Mouse (Mus musculus) mesoderm, embryonic 11.5 days (tissue): ENCODE results near the gene Hist1h2bn.

Experiments
- DNase-seq: peaks from one replicate; pipeline ENCODE4 v3.0.0-alpha.2; 2012; ENCODE audit warnings: low read depth, low spot score

Hist1h2bn gene

GRCm38 (mm10) chr13:21727948-21728572, 25.9 kb upstream of the Hist1h2bn start:
- DNase-seq: no peak

DNA sequence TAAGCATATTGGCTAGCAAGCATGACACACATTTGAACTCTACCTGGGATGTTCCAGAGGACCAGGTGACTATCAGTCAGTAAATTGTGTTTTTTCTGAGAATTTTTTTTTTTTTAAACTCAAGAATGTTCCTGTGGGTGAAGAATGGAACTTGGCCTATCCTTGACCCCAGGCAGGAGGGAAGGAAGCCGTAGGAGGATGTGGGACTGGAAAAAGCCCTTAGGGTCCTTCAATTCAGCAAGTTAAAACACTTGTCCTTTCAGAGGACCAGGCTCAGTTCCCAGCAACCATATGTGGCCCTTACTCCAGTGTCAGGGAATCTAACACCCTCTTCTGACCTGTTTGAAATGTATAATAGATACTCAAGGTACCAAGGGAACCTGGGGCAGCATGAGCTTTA, 24.4 kb upstream of the Hist1h2bn start:
- DNase-seq: no peak

DNA sequence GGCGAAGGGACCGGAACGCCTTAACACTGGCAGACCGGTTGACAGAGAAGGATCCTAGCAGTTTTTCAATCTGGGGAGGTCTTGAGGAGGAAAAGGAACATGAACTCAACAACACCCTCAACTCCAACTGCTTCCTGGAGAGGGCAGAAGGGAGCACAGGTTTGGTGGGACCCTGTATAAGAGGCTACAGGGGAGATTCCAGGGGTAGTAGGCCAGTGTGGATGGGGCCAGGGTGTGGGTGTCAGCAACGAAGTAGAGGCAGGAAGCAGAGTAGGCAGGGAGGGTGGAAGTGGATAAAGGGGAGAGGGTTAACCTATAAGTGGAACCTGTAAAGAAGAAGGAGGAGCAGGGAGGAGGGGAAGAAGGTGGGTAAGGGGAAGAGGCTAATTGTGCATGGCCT, 20.5 kb upstream of the Hist1h2bn start:
- DNase-seq: peak; percentile 54

DNA sequence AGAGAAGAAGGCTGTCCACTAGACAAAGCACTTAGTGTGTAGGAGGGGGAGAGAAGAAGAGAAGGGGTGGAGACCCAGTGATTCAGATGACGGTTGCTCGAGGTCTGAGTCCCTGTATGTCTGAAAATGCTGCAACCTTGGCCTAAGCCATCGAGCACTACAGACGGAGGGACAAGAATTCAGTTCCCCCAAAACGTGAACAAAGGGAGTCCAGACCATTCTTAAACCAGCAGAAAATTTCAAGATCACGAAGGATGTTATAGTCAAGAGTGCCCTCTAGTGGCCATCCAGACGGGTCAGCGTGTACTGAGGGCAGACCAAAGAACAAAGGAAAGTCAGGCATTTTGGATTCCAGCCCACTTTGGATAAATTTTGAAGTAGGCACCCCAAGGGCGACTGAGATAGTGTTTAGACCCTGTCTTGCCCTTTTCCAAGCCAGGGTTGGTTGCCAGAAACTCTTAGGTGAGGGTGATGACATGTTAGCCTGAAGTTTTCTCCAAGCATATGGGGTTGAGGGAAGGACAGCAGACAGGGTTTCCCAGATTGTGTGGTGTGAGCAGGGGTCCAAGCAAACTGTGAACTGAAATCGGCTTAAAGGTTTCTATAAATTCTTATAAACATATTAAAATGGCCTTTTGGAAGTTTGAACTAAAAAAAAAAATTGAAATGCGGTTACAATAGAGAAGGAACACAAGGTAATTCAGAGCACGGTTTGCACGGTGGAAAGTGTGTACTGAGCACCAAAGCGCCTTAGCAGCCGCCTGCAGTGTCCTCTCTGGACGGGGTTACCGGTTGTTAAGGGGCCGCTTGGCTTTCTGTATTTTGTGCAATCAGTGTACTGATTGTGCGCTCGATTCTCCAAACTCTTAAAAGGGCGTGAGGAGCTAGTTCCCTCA, 19.7 kb upstream of the Hist1h2bn start:
- DNase-seq: peak; percentile 95

DNA sequence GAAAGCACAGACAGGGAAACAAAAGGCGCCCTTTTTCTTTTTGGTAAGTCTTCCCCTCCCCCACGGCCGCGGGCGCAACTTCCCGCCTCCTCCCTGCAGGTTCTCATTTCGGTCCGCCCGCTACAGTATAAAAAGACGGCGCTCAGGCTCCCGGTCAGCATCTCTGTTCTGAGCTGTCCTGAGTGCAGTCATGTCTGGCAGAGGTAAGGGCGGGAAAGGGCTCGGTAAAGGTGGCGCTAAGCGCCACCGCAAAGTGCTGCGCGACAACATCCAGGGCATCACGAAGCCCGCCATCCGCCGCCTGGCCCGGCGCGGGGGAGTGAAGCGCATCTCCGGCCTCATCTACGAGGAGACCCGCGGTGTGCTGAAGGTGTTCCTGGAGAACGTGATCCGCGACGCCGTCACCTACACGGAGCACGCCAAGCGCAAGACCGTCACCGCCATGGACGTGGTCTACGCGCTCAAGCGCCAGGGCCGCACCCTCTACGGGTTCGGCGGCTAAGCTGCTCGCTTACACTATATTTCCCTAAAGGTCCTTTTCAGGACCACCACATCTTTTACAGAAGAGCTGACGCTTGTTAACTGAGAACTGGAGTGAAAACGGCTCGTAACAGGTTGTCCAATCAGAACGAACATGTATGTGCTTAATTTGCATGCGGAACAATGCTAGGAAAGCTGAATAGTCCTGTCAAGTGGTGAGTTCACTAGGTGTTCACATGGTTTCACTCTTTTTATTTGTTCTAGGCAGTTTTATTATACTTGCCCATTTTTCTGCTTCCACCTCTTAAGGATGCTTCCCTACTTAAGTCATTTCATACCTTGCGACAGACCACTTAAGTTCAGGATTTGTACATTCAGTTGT, 18.8 kb upstream of the Hist1h2bn start, which contains the start of gene Hist1h4j:
Gene Hist1h4j (plus strand): TSS at position 159 of the 862 bp plus-strand sequence.
- DNase-seq: peak; percentile 94

GRCm38 (mm10) chr13:21745006-21745405, 8.9 kb upstream of the Hist1h2bn start:
- DNase-seq: no peak

GRCm38 (mm10) chr13:21749387-21750158, 4.3 kb upstream of the Hist1h2bn start:
- DNase-seq: peak; percentile 47

- DNase-seq: peak; percentile 94
These were observed 3.5 kb upstream of the Hist1h2bn start, which contains the start of gene Hist1h4k for GRCm38 (mm10) chr13:21750159-21751017. Gene Hist1h4k, minus strand, starts transcription at chr13:21750505.

DNA sequence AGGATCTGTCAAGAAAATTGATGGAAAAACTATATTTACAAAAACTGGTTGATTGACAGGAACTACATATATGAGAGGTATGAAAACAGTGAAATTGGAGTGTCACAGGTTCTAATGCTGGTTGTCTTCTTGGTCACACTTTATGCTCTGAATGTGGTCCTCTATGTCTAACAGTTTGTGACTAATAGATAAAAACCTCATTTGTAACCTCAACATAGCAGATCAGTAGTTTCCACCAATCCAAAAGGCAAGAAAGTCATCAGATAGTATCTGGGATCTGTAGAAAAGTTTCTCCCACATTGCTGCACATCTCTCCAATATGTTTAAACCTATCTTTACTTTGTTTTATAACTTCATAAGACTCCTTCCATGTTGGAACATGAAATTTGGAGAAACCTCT, 2.5 kb upstream of the Hist1h2bn start:
- no peak for DNase-seq

DNA sequence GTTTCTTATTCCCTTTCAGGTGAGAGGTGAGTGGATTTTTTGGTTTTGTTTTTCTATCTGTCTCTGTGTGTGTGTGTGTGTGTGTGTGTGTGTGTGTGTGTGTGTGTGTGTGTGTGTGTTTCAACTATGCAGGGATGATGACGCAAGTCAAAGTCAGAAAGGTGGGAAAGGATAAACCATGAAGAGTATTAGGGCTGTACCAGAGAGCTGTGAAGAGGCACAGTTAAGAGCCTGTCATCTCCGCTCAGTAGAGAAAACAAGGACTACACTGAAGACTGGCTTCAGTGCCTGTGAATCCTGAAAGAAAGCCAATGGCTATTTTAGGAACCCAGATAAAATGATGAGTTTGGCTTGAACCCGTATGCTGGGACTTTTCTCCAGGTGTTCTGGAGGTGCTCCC, 2.1 kb upstream of the Hist1h2bn start:
- DNase-seq: no peak

DNA sequence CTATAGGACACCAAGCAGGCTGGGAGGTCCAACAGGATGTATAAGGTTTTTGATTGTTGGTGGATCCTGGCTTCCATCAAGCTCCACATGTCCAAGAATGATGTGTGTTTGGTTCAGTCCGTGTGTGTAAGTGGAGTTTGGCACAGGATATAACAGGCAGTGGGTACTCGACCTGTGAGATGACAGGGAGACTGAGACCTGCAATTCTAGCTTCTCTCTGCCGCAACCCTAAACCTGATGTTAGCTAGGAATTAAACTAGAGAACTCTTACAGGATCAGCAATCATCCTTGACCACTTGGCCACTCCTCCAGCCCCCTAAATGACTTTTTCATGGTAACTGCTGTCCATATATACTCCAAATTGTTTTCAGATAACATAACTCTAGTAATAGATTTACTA, 1.6 kb upstream of the Hist1h2bn start:
- no peak for DNase-seq

DNA sequence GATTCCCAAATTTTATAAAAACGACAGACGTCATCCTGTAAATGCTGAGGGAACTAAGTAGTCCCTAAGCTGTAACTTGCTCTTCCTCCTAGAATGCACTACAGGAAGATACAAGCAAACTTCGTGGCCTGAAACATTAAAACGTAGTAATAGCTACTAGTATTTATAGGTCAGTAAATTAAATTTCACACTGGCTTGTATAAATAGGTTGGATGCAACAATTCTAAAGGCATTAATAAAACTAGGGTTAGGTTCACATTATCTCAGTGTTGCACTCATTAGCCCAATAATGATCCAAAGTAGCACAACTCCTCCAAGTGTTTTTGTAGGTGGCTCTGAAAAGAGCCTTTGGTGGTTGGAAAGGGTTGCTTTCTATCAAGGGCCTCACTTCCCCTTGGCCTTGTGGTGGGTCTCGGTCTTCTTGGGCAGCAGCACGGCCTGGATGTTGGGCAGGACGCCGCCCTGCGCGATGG, 836 bp upstream of the Hist1h2bn start:
- peak; percentile 8 for DNase-seq

DNA sequence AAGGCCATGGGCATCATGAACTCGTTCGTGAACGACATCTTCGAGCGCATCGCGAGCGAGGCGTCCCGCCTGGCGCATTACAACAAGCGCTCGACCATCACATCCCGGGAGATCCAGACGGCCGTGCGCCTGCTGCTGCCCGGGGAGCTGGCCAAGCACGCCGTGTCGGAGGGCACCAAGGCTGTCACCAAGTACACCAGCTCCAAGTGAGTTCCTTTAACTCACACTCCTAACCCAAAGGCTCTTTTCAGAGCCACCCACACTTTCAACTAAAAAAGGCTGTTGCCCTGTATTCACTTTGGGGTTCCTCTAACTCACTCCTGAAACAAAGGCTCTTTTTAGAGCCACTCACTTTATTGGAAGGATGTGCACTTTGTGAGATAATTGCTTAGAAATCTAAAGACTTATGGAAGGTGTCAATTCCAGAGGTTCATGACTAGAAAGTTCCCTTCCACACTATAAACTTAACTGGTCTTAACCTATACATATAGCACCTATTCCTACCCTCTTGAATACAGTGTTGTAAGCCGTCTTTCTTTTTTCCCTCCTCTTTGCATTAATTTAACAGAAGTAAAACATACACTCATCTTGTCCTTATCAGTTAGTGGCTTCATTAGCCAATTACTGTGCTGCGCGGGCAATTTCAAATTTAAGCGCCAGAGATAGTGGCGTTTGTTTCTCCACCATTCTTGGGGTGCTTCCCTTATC, 525 bp downstream of the Hist1h2bn start:
- DNase-seq: peak; percentile 29

DNA sequence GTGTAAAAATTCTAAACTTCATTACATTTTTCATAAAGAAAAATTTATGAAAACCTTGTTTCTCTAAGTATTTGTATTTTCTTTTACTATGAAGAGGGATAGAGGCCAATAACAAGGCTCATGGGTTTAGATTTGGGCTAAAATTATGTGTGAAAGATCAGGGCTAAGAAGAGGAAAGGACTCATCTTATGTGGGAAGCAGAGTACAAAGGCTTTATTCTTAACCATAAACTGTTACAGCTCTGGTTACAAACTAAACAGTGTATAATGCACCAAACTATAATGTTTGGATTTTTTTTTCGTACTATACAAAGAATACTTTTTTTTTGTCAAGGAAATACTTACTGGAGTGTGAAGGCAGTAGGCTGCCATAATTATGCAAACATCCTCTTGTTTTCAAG, 1.8 kb downstream of the Hist1h2bn start:
- DNase-seq: no peak

GRCm38 (mm10) chr13:21778814-21779766, 25.2 kb downstream of the Hist1h2bn start:
- peak; percentile 90 for DNase-seq

DNA sequence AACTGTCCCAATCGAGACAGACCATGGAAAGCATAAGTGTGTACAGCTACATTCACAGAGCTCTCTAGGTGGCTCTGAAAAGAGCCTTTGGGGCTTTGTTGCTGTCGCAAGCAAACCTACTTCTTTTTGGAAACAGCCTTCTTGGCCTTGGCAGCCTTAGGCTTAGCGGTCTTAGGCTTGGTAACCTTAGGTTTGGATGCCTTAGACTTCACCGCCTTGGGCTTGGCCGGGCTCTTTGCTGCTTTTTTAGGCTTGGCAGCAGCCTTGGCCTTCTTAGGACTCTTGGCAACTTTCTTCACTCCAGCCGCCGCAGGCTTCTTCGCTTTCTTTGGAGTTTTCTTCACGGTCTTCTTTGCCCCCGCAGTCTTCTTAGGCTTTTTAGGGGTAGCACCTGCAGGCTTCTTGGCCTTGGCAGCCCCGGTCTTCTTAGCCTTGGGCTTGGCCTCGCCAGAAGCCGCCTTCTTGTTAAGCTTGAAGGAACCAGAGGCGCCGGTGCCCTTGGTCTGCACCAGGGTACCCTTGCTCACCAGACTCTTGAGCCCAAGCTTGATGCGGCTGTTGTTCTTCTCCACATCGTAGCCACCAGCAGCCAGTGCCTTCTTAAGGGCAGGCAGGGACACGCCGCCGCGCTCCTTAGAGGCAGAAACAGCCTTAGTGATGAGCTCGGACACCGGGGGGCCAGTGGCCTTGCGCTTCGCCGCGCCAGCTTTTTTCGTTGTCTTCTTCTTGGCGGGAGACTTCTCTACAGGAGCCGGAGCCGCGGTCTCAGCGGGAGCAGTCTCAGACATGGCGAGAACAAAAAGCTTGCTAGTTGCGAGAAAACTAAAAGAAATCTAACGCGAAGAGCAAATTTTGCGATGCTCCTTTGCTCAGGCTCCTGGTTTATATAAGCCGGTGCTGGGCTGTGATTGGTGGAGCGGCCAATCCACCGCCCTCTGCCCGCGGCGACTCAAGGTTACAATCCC, 26.1 kb downstream of the Hist1h2bn start, which contains the start of gene Hist1h1b:
Gene Hist1h1b (minus strand): TSS at position 859 of the 965 bp plus-strand sequence.
- DNase-seq: peak; percentile 83

- DNase-seq: no peak
These were observed 27.2 kb downstream of the Hist1h2bn start for GRCm38 (mm10) chr13:21781021-21781555.
